Mouse (Mus musculus) gastrocnemius, postnatal 25 days (tissue): ENCODE results near the gene Prkca. TPM values are rescaled to one million over a fixed set of nuclear protein-coding genes. Genes with fewer than 3 reads are reported as not detected.

Experiments
- DNase-seq: peaks from one replicate; pipeline ENCODE4 v3.0.0; 2022
- microRNA-seq, 2 experiments: library from miRNA; unstranded; fragments of <30 nt; microRNA quantifications; one replicate each; pipeline ENCODE4 v1.2.0; 2021; ENCODE audit warnings: borderline replicate concordance in 2 of 2
- total RNA-seq, 2 experiments: library from RNA; stranded (reverse); gene quantifications; 1 replicate in 1 of 2; 2 replicates in 1 of 2; pipeline ENCODE4 v1.2.3; 2021

Gene Prkca
- total RNA-seq, 2 experiments from 2014 or later, result 46.3 to 48.9 TPM

GRCm38 (mm10) chr11:107946823-107947222 is 396.9 kb downstream of the Prkca start:
- DNase-seq, result no peak

GRCm38 (mm10) chr11:107936929-107937328 is 406.8 kb downstream of the Prkca start:
- no peak for DNase-seq

- DNase-seq, result no peak
Observed at GRCm38 (mm10) chr11:107931721-107932120, 412.0 kb downstream of the Prkca start.

- DNase-seq, result no peak
Observed at GRCm38 (mm10) chr11:107931288-107931687, 412.4 kb downstream of the Prkca start.

- no peak for DNase-seq
Observed at GRCm38 (mm10) chr11:107929712-107930111, 414.0 kb downstream of the Prkca start.

GRCm38 (mm10) chr11:107919852-107920508 is 423.7 kb downstream of the Prkca start:
- DNase-seq, result no peak

- no peak for DNase-seq
Observed at GRCm38 (mm10) chr11:107917721-107918235, 425.9 kb downstream of the Prkca start.

GRCm38 (mm10) chr11:107914634-107915226 is 429.0 kb downstream of the Prkca start, which contains the start of gene Cacng5:
Gene Cacng5, minus strand, starts transcription at chr11:107915055.
- DNase-seq, result no peak

GRCm38 (mm10) chr11:107913317-107913716 is 430.4 kb downstream of the Prkca start:
- DNase-seq, result no peak

GRCm38 (mm10) chr11:107905364-107905763 is 438.4 kb downstream of the Prkca start:
- DNase-seq, result no peak

- peak; percentile 31 for DNase-seq
Observed at GRCm38 (mm10) chr11:107903966-107904605, 439.6 kb downstream of the Prkca start.

GRCm38 (mm10) chr11:107900470-107900869 is 443.3 kb downstream of the Prkca start:
- DNase-seq, result no peak

GRCm38 (mm10) chr11:107898698-107899097 is 445.0 kb downstream of the Prkca start:
- DNase-seq, result no peak

GRCm38 (mm10) chr11:107895635-107896034 is 448.1 kb downstream of the Prkca start:
- no peak for DNase-seq

GRCm38 (mm10) chr11:107891377-107891776 is 452.4 kb downstream of the Prkca start:
- DNase-seq, result no peak

GRCm38 (mm10) chr11:107887342-107887741 is 456.4 kb downstream of the Prkca start:
- DNase-seq, result no peak

Small RNAs within 50 kb of the gene (microRNA-seq; reads per million reads assigned to microRNA genes)
- 0 reads per million in 2 experiments for gene Mir7223

Other genes with a start within 250 kb of the Prkca start
- under 1 TPM; 0.84 to 0.96 TPM for gene Apoh, start 574 bp downstream of the Prkca start, total RNA-seq
- 1 to 10 TPM; 3.7 to 4.7 TPM for gene Cep112, start 81.3 kb upstream of the Prkca start, total RNA-seq